Mouse (Mus musculus) intestine, postnatal 0 days (tissue): Measurements from ENCODE around the gene Parp9. TPM values are rescaled to one million over a fixed set of nuclear protein-coding genes. Genes with fewer than 3 reads are reported as not detected.
"Not testable (repeated sequence)": the region's sequence is repeated elsewhere in the genome, so short reads cannot be mapped to it uniquely, and the experiment has no call there.

Experiments
- ATAC-seq: fragments of 200-750 bp; cut with Nextera tagmentation; 2 replicates; pipeline ENCODE4 v1.8.0; 2017; ENCODE audit warnings: mild to moderate bottlenecking, moderate TSS enrichment, moderate library complexity
- H3K27ac ChIP-seq: fragments of 300-500 bp; sonication (generic); 2 replicates; pipeline ENCODE4 v1.5.1; 2014; ENCODE audit warnings: mild to moderate bottlenecking, low read depth, low read length, moderate library complexity
- H3K27me3 ChIP-seq: fragments of 300-500 bp; sonication (generic); replicated peaks from 2 replicates; pipeline ENCODE4 v1.6.1; 2014; ENCODE audit warnings: low read length, mixed read lengths; ENCODE audit not compliant: control insufficient read depth, insufficient read depth
- H3K36me3 ChIP-seq: fragments of 300-500 bp; sonication (generic); 2 replicates; pipeline ENCODE4 v1.6.1; 2014; ENCODE audit warnings: mild to moderate bottlenecking, moderate library complexity; ENCODE audit not compliant: control insufficient read depth, insufficient read depth
- H3K4me1 ChIP-seq: fragments of 300-500 bp; sonication (generic); replicated peaks from 2 replicates; pipeline ENCODE4 v1.6.1; 2014; ENCODE audit warnings: antibody characterized with exemption, low read length, mixed read lengths; ENCODE audit not compliant: control insufficient read depth, insufficient read depth
- H3K4me2 ChIP-seq: fragments of 300-500 bp; sonication (generic); replicated peaks from 2 replicates; pipeline ENCODE4 v1.6.1; 2014; ENCODE audit warnings: low read depth, mild to moderate bottlenecking, moderate library complexity
- H3K4me3 ChIP-seq: fragments of 300-500 bp; sonication (generic); 2 replicates; pipeline ENCODE4 v1.5.1; 2014; ENCODE audit warnings: low read depth, low read length
- H3K9ac ChIP-seq: fragments of 300-500 bp; sonication (generic); 2 replicates; pipeline ENCODE4 v1.6.1; 2014; ENCODE audit warnings: mild to moderate bottlenecking, low read depth, low read length
- H3K9me3 ChIP-seq: fragments of 300-500 bp; sonication (generic); 2 replicates; pipeline ENCODE4 v1.6.1; 2016; ENCODE audit warnings: mixed run types; ENCODE audit not compliant: control insufficient read depth
- CTCF ChIP-seq: sonication (generic); IDR thresholded peaks from 2 replicates; pipeline ENCODE4 v1.5.1; 2016; ENCODE audit warnings: low read depth, mild to moderate bottlenecking, control low read depth, antibody characterized with exemption, moderate library complexity
- WGBS: fragments of 180-500 bp; shearing (Covaris S2); extraction: QIAGEN DNeasy Blood & Tissue Kit; methylation state at CpG from one replicate; pipeline ENCODE4 v1.1.7; 2014; 5-methylcytosine and 5-hydroxymethylcytosine counted together
- polyA plus RNA-seq: library from polyadenylated mRNA; unstranded; fragments of >200 nt; fragmentation: Nextera tagmentation; extraction: Ambion mirVana; gene quantifications from 2 replicates; pipeline ENCODE4 v1.2.1, GENCODE M21; 2015

Parp9 gene
- polyA plus RNA-seq, 1 experiment from 2014 or later, result 29.2 TPM

- H3K4me1 ChIP-seq, result no peaks in the 10 kb centered on the region
- no peak overlapping the region for H3K27ac ChIP-seq
- H3K9ac ChIP-seq, result no peak overlapping the region
- peaks cover 55% of the 10 kb centered on the region for H3K36me3 ChIP-seq
- H3K9me3 ChIP-seq, result no peaks in the 10 kb centered on the region
- no peak for TF ChIP-seq CTCF
- WGBS, result 16% methylated on average over 2 of the region's 2 CpGs
- H3K4me3 ChIP-seq, result no peak overlapping the region
- H3K4me2 ChIP-seq, result no peak overlapping the region
- H3K27me3 ChIP-seq, result no peaks in the 10 kb centered on the region
- ATAC-seq, result no peak
These were observed 29.9 kb downstream of the Parp9 start for GRCm38 (mm10) chr16:35968149-35968548.

- Histone ChIP-seq H3K36me3 (peaks cover 36% of the 10 kb centered on the region), H3K27me3 (no peaks in the 10 kb centered on the region), H3K4me1 (no peaks in the 10 kb centered on the region), H3K4me3 (no peak overlapping the region), H3K9ac (no peak overlapping the region), H3K9me3 (no peaks in the 10 kb centered on the region), H3K4me2 (no peak overlapping the region), H3K27ac (no peak overlapping the region)
- 27% methylated on average over 1 of the region's 1 CpGs for WGBS
- no peak for TF ChIP-seq CTCF
- ATAC-seq, result 0 out of 2 replicates have a peak, but pooled peaks have one; percentile 8
These were observed 35.8 kb downstream of the Parp9 start for GRCm38 (mm10) chr16:35974021-35974420.

GRCm38 (mm10) chr16:35978450-35978849 is 40.2 kb downstream of the Parp9 start, which contains the start of gene Kpna1:
TSS of gene Kpna1 (plus strand) at chr16:35978750.
- not testable (repeated sequence) for H3K36me3 ChIP-seq, H3K27me3 ChIP-seq, H3K27ac ChIP-seq, H3K4me3 ChIP-seq, H3K9me3 ChIP-seq, ATAC-seq, H3K4me2 ChIP-seq, H3K9ac ChIP-seq, H3K4me1 ChIP-seq
- WGBS, result 100% methylated on average over 1 of the region's 1 CpGs

- peak; percentile 100 for ATAC-seq
- no peaks in the 10 kb centered on the region for H3K9me3 ChIP-seq
- no peak overlapping the region for H3K27ac ChIP-seq
- no peaks in the 10 kb centered on the region for H3K4me1 ChIP-seq
- no peaks in the 10 kb centered on the region for H3K27me3 ChIP-seq
- WGBS, result 52% methylated on average over 19 of the region's 19 CpGs
- no peak overlapping the region for H3K9ac ChIP-seq
- no peak for TF ChIP-seq CTCF
- no peak overlapping the region; the same call in 1 of the 2 replicates for H3K4me2 ChIP-seq
- no peak overlapping the region for H3K4me3 ChIP-seq
- H3K36me3 ChIP-seq, result no peaks in the 10 kb centered on the region
These were observed 43.1 kb downstream of the Parp9 start for GRCm38 (mm10) chr16:35981363-35981821.

- Histone ChIP-seq H3K4me1 (no peaks in the 10 kb centered on the region), H3K27me3 (no peaks in the 10 kb centered on the region), H3K9ac (no peak overlapping the region), H3K27ac (no peak overlapping the region), H3K9me3 (no peaks in the 10 kb centered on the region), H3K36me3 (no peaks in the 10 kb centered on the region), H3K4me2 (peak overlapping the region; percentile 76), H3K4me3 (peak overlapping the region; percentile 69)
- WGBS, result 3% methylated on average over 15 of the region's 15 CpGs
- TF ChIP-seq CTCF, result no peak
- no peak for ATAC-seq
These were observed 44.2 kb downstream of the Parp9 start for GRCm38 (mm10) chr16:35982506-35982901.

GRCm38 (mm10) chr16:35982902-35983516 is 44.7 kb downstream of the Parp9 start:
- Histone ChIP-seq H3K36me3 (no peaks in the 10 kb centered on the region), H3K4me3 (peak overlapping the region; percentile 69), H3K9ac (peak overlapping the region; percentile 77), H3K27me3 (no peaks in the 10 kb centered on the region), H3K27ac (peak overlapping the region; percentile 98), H3K9me3 (no peaks in the 10 kb centered on the region), H3K4me2 (peak overlapping the region; percentile 76), H3K4me1 (no peaks in the 10 kb centered on the region)
- peak; percentile 86 for ATAC-seq
- WGBS, result under 1% methylated on average over 54 of the region's 54 CpGs
- no peak; the same call in 1 of the 2 replicates for TF ChIP-seq CTCF
